Mouse (Mus musculus): ENCODE data around the gene Xbp1. TPM values are rescaled to one million over a fixed set of nuclear protein-coding genes. Genes with fewer than 3 reads are reported as not detected.
"Not testable (repeated sequence)": the region's sequence is repeated elsewhere in the genome, so short reads cannot be mapped to it uniquely, and the experiment has no call there.

Gene Xbp1
- polyA plus RNA-seq, 1 experiment from 2014 or later = 158 TPM

DNA sequence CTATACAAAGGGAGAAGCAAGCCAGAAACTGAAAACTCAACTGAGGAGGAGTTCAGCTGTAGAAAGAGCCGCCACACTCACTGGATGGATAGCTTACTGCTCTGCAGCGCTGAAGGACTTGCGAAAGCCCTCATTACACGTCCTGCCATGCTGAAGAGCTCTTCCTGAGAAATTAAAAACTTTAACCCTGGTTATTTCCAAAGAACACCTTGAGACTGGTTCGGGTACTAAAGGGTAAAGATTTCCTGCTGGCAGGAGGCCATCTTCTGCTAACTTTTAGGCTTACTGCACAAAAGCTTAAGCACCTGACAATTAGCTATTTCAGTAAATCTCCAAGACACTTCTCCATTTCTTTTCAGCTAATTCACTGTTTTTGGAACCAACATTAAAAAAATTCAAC lies 9.7 kb downstream of the Xbp1 start:
- ATAC-seq (ENCODE audit: low FRiP score) (no peak), DNase-seq (ENCODE audit: low spot score) (no peak)
- H3K9ac ChIP-seq (ENCODE audit: low read depth, low read length) = no peak overlapping the region
- H3K4me2 ChIP-seq (replicated peaks; ENCODE audit: low read depth, low read length) = no peak overlapping the region
- H3K36me3 ChIP-seq (ENCODE audit: control insufficient read depth, insufficient read depth, low read length) = peaks cover 12% of the 10 kb centered on the region
- no peaks in the 10 kb centered on the region for H3K4me1 ChIP-seq (replicated peaks; ENCODE audit: control insufficient read depth, insufficient read depth, low read length)
- H3K4me3 ChIP-seq (ENCODE audit: low read depth, low read length) = no peak overlapping the region
- H3K27ac ChIP-seq (ENCODE audit: low read depth, low read length) = no peak overlapping the region
- WGBS = 83% methylated on average over 5 of the region's 5 CpGs
- no peaks in the 10 kb centered on the region for H3K9me3 ChIP-seq (ENCODE audit: control insufficient read depth, low read length)
- H3K27me3 ChIP-seq (ENCODE audit: control insufficient read depth, insufficient read depth, low read length) = no peaks in the 10 kb centered on the region

GRCm38 (mm10) chr11:5530717-5531116 lies 10.3 kb downstream of the Xbp1 start:
- Histone ChIP-seq H3K36me3 (ENCODE audit: control insufficient read depth, insufficient read depth, low read length) (peaks cover 12% of the 10 kb centered on the region), H3K27me3 (ENCODE audit: control insufficient read depth, insufficient read depth, low read length) (no peaks in the 10 kb centered on the region), H3K4me1 (replicated peaks; ENCODE audit: control insufficient read depth, insufficient read depth, low read length) (no peaks in the 10 kb centered on the region), H3K27ac (ENCODE audit: low read depth, low read length) (no peak overlapping the region), H3K9ac (ENCODE audit: low read depth, low read length) (no peak overlapping the region), H3K9me3 (ENCODE audit: control insufficient read depth, low read length) (no peaks in the 10 kb centered on the region), H3K4me3 (ENCODE audit: low read depth, low read length) (no peak overlapping the region), H3K4me2 (replicated peaks; ENCODE audit: low read depth, low read length) (no peak overlapping the region)
- DNase-seq (ENCODE audit: low spot score) = no peak
- WGBS = 84% methylated on average over 6 of the region's 6 CpGs
- no peak for ATAC-seq (ENCODE audit: low FRiP score)

DNA sequence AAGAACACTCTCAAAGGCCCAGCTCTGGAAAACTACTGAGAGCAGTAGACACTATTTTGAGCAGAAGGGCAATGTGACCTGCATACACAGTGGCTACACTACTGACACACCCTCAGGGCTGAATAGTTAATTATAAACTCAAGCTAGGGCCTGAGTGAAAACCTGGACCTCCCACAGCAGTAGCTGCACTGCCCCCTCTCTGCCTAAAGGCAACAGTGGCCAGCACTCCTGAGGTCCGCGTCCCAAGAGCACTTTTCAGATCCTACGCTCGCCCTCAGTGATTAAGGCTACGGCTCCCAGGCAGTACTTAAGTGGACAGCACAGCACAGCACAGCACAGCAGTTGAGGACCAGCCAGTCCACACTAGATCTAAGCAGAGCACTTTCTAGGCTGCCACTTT lies 12.6 kb downstream of the Xbp1 start:
- H3K9ac ChIP-seq (ENCODE audit: low read depth, low read length) = no peak overlapping the region
- 80% methylated on average over 5 of the region's 5 CpGs for WGBS
- no peaks in the 10 kb centered on the region for H3K9me3 ChIP-seq (ENCODE audit: control insufficient read depth, low read length)
- no peak overlapping the region for H3K4me2 ChIP-seq (replicated peaks; ENCODE audit: low read depth, low read length)
- ATAC-seq (ENCODE audit: low FRiP score) = no peak
- peaks cover 12% of the 10 kb centered on the region for H3K36me3 ChIP-seq (ENCODE audit: control insufficient read depth, insufficient read depth, low read length)
- no peaks in the 10 kb centered on the region for H3K27me3 ChIP-seq (ENCODE audit: control insufficient read depth, insufficient read depth, low read length)
- no peaks in the 10 kb centered on the region for H3K4me1 ChIP-seq (replicated peaks; ENCODE audit: control insufficient read depth, insufficient read depth, low read length)
- DNase-seq (ENCODE audit: low spot score) = no peak
- H3K4me3 ChIP-seq (ENCODE audit: low read depth, low read length) = no peak overlapping the region
- H3K27ac ChIP-seq (ENCODE audit: low read depth, low read length) = no peak overlapping the region

DNA sequence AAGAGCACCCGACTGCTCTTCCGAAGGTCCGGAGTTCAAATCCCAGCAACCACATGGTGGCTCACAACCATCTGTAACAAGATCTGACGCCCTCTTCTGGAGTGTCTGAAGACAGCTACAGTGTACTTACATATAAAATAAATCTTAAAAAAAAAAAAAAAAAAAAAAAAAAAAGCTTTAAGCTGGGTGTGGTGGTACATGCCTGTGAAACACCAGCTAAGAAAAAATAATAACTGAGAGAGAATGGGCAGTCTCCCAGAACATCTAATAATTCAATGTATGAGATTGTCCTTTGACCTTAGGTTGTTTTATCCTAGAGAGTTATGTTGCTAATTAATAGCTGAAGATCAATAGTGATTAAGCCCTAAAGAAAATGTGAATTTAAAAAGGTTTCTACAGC lies 17.0 kb downstream of the Xbp1 start:
- not testable (repeated sequence) for H3K4me2 ChIP-seq (replicated peaks; ENCODE audit: low read depth, low read length); H3K4me1 ChIP-seq (replicated peaks; ENCODE audit: control insufficient read depth, insufficient read depth, low read length); H3K27ac ChIP-seq (ENCODE audit: low read depth, low read length); H3K9me3 ChIP-seq (ENCODE audit: control insufficient read depth, low read length); H3K4me3 ChIP-seq (ENCODE audit: low read depth, low read length); H3K9ac ChIP-seq (ENCODE audit: low read depth, low read length); ATAC-seq (ENCODE audit: low FRiP score); H3K27me3 ChIP-seq (ENCODE audit: control insufficient read depth, insufficient read depth, low read length); DNase-seq (ENCODE audit: low spot score)
- peaks cover 12% of the 10 kb centered on the region for H3K36me3 ChIP-seq (ENCODE audit: control insufficient read depth, insufficient read depth, low read length)
- WGBS = 93% methylated on average over 4 of the region's 4 CpGs

DNA sequence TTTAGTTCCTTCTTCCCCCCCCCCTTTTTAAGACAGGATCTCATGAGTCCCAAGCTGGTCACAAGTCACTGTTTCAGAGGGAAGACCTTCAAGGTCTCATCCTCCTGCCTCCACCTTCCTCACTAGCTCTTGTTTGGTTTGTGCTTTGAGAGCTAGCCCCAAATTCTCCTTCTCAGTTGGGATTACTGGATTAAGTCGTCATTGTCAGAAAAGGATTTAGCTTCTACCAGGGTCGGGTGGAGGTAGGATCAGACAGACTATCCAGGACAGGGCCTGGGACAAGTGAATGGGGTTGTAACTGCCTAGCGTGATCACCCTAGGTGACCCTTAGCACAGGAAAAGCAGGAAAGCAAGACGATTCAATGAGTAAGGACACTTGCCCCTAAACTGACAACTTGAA lies 19.9 kb downstream of the Xbp1 start:
- no peaks in the 10 kb centered on the region for H3K27me3 ChIP-seq (ENCODE audit: control insufficient read depth, insufficient read depth, low read length)
- no peak overlapping the region for H3K27ac ChIP-seq (ENCODE audit: low read depth, low read length)
- H3K9ac ChIP-seq (ENCODE audit: low read depth, low read length) = no peak overlapping the region
- H3K4me2 ChIP-seq (replicated peaks; ENCODE audit: low read depth, low read length) = peak overlapping the region; percentile 91; the same call in 1 of the 2 replicates
- 61% methylated on average over 4 of the region's 4 CpGs for WGBS
- peak overlapping the region; percentile 82; the same call in 1 of the 2 replicates for H3K4me3 ChIP-seq (ENCODE audit: low read depth, low read length)
- H3K9me3 ChIP-seq (ENCODE audit: control insufficient read depth, low read length) = no peaks in the 10 kb centered on the region
- DNase-seq (ENCODE audit: low spot score) (no peak), ATAC-seq (ENCODE audit: low FRiP score) (no peak)
- H3K4me1 ChIP-seq (replicated peaks; ENCODE audit: control insufficient read depth, insufficient read depth, low read length) = no peaks in the 10 kb centered on the region
- H3K36me3 ChIP-seq (ENCODE audit: control insufficient read depth, insufficient read depth, low read length) = no peaks in the 10 kb centered on the region

GRCm38 (mm10) chr11:5541230-5541798 lies 20.9 kb downstream of the Xbp1 start:
- peak overlapping the region; percentile 91 for H3K4me2 ChIP-seq (replicated peaks; ENCODE audit: low read depth, low read length)
- H3K27ac ChIP-seq (ENCODE audit: low read depth, low read length) = peak overlapping the region; percentile 56
- peak overlapping the region; percentile 71 for H3K9ac ChIP-seq (ENCODE audit: low read depth, low read length)
- H3K9me3 ChIP-seq (ENCODE audit: control insufficient read depth, low read length) = no peaks in the 10 kb centered on the region
- H3K36me3 ChIP-seq (ENCODE audit: control insufficient read depth, insufficient read depth, low read length) = no peaks in the 10 kb centered on the region
- WGBS = 3% methylated on average over 28 of the region's 28 CpGs
- peak overlapping the region; percentile 82 for H3K4me3 ChIP-seq (ENCODE audit: low read depth, low read length)
- no peak for ATAC-seq (ENCODE audit: low FRiP score)
- H3K27me3 ChIP-seq (ENCODE audit: control insufficient read depth, insufficient read depth, low read length) = no peaks in the 10 kb centered on the region
- H3K4me1 ChIP-seq (replicated peaks; ENCODE audit: control insufficient read depth, insufficient read depth, low read length) = no peaks in the 10 kb centered on the region
- DNase-seq (ENCODE audit: low spot score) = peak; percentile 40

- H3K27ac ChIP-seq (ENCODE audit: low read depth, low read length) = peak within 1 kb of the TSS; percentile 56
- WGBS = under 1% methylated on average over 60 of the region's 65 CpGs
- ATAC-seq (ENCODE audit: low FRiP score) (peak; percentile 98), DNase-seq (ENCODE audit: low spot score) (peak; percentile 91)
- no peaks in the 10 kb centered on the region for H3K9me3 ChIP-seq (ENCODE audit: control insufficient read depth, low read length)
- H3K27me3 ChIP-seq (ENCODE audit: control insufficient read depth, insufficient read depth, low read length) = no peaks in the 10 kb centered on the region
- H3K4me1 ChIP-seq (replicated peaks; ENCODE audit: control insufficient read depth, insufficient read depth, low read length) = no peaks in the 10 kb centered on the region
- H3K4me3 ChIP-seq (ENCODE audit: low read depth, low read length) = peak within 1 kb of the TSS; percentile 82
- peak within 1 kb of the TSS; percentile 71 for H3K9ac ChIP-seq (ENCODE audit: low read depth, low read length)
- H3K36me3 ChIP-seq (ENCODE audit: control insufficient read depth, insufficient read depth, low read length) = no peaks in the 10 kb centered on the region
- peak within 1 kb of the TSS; percentile 91 for H3K4me2 ChIP-seq (replicated peaks; ENCODE audit: low read depth, low read length)
These were observed 21.5 kb downstream of the Xbp1 start, which contains the start of gene Ccdc117 for GRCm38 (mm10) chr11:5541799-5542481. Gene Ccdc117 (minus strand): TSS chr11:5542187.

- ATAC-seq (ENCODE audit: low FRiP score) = peak; percentile 60; the same call in 1 of the 2 replicates
- Histone ChIP-seq H3K4me3 (ENCODE audit: low read depth, low read length) (peak overlapping the region; percentile 82), H3K27me3 (ENCODE audit: control insufficient read depth, insufficient read depth, low read length) (no peaks in the 10 kb centered on the region), H3K4me2 (replicated peaks; ENCODE audit: low read depth, low read length) (peak overlapping the region; percentile 91), H3K36me3 (ENCODE audit: control insufficient read depth, insufficient read depth, low read length) (no peaks in the 10 kb centered on the region), H3K9me3 (ENCODE audit: control insufficient read depth, low read length) (no peaks in the 10 kb centered on the region), H3K27ac (ENCODE audit: low read depth, low read length) (no peak overlapping the region), H3K9ac (ENCODE audit: low read depth, low read length) (no peak overlapping the region), H3K4me1 (replicated peaks; ENCODE audit: control insufficient read depth, insufficient read depth, low read length) (no peaks in the 10 kb centered on the region)
- no peak for DNase-seq (ENCODE audit: low spot score)
- WGBS = 54% methylated on average over 5 of the region's 5 CpGs
These were observed 22.2 kb downstream of the Xbp1 start for GRCm38 (mm10) chr11:5542482-5543185.
